Mouse (Mus musculus) bone marrow, adult 2 months (tissue): ENCODE measurements around the gene Trim72.

Source experiments
- CTCF ChIP-seq: fragments of 200-500 bp; IDR thresholded peaks from 2 replicates; pipeline ENCODE4 v1.5.1; 2011; ENCODE audit warnings: low read length, control low read depth; ENCODE audit not compliant: control insufficient read depth, insufficient read depth
- POLR2A ChIP-seq: fragments of 200-500 bp; IDR thresholded peaks from 2 replicates; pipeline ENCODE4 v1.6.1; 2011; ENCODE audit warnings: low read depth, mild to moderate bottlenecking, control low read depth, low read length, borderline replicate concordance; ENCODE audit not compliant: control insufficient read depth

GRCm38 (mm10) chr7:128059091-128059490 lies 55.3 kb downstream of the Trim72 start:
- TF ChIP-seq CTCF (no peak), POLR2A (no peak)
